ENCODE assay signal across 8 mouse cellular contexts in the genomic region with DNA sequence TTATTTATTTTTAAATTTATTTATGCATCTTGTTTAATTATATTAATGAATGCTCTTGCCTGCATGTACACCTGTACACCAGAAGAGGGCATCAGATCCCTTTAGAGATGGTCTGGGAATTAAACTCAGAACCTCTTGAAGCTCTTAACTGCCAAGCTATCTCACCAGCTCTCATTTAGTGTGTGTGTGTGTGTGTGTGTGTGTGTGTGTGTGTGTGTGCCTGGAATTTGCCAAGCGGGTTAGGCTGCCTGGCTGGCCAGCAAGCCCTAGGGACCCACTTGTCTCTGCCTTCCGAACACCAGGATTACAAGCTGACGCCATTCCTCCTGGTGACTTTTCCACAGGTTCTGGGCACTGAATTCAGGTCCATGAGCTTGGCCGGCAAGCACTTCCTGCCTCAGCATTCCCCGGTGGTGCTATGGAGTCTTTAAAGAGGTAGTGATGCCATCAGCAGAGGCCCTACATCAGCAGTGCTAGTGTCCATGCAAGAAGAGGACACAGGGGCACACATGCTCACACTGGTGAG. TPM values are rescaled to one million over a fixed set of nuclear protein-coding genes. Genes with fewer than 3 reads are reported as not detected.
DNase-seq lines count a peak whose midpoint lies in the region; ATAC-seq lines count a peak whose summit lies in the region.

No protein-coding gene starts in this region.

- no peaks in the 10 kb centered on the region for H3K36me3 ChIP-seq in heart, embryonic 14.5 days (ENCODE audit: control insufficient read depth, insufficient read depth, low read length)
- H3K36me3 ChIP-seq in limb, embryonic 12.5 days = no peaks in the 10 kb centered on the region
- no peaks in the 10 kb centered on the region for H3K36me3 ChIP-seq in midbrain, embryonic 14.5 days (ENCODE audit: control insufficient read depth, insufficient read depth, low read length)

- H3K27me3 ChIP-seq in heart, embryonic 14.5 days (ENCODE audit: control insufficient read depth, insufficient read depth, low read length) = peaks cover 4% of the 10 kb centered on the region; the same call in 1 of the 2 replicates
- no peaks in the 10 kb centered on the region; the same call in 1 of the 2 replicates for H3K27me3 ChIP-seq in limb, embryonic 12.5 days
- H3K27me3 ChIP-seq in midbrain, embryonic 14.5 days (ENCODE audit: control insufficient read depth, insufficient read depth, low read length) = no peaks in the 10 kb centered on the region

- no peak for ATAC-seq in heart, embryonic 14.5 days (ENCODE audit: insufficient number of reproducible peaks, insufficient read depth, low FRiP score, low read depth)
- no peak for ATAC-seq in limb, embryonic 12.5 days (ENCODE audit: insufficient number of reproducible peaks, insufficient read depth, low FRiP score, low TSS enrichment, low read depth)
- ATAC-seq in midbrain, embryonic 14.5 days (ENCODE audit: low FRiP score, low TSS enrichment) = no peak; the same call in 1 of the 2 replicates

- H3K4me1 ChIP-seq in heart, embryonic 14.5 days (ENCODE audit: control insufficient read depth in 2 of 2, insufficient read depth in 2 of 2, low read length in 2 of 2) = peaks cover 0 to 4% of the 10 kb centered on the region in 2 experiments; a peak in 2 of 4 replicates
- H3K4me1 ChIP-seq in limb, embryonic 12.5 days (replicated peaks) = no peaks in the 10 kb centered on the region; the same call in 1 of the 2 replicates
- H3K4me1 ChIP-seq in midbrain, embryonic 14.5 days (ENCODE audit: control insufficient read depth, insufficient read depth, low read length) = no peaks in the 10 kb centered on the region

- DNase-seq in heart, adult 11 months = peak; percentile 82
- no peak for DNase-seq in heart, postnatal 25 days (ENCODE audit: low spot score)
- peak; percentile 37 to 43 for DNase-seq in cerebellum, postnatal 25 days
- DNase-seq in midbrain, embryonic 14.5 days = peak; percentile 74
- DNase-seq in spleen, postnatal 14 days (ENCODE audit: low spot score in 2 of 2) = no peak
- no peak for DNase-seq in testis, postnatal 10 days (ENCODE audit: low spot score)

- no peak overlapping the region; the same call in 1 of the 2 replicates for H3K9ac ChIP-seq in heart, embryonic 14.5 days (ENCODE audit: low read length)
- H3K9ac ChIP-seq in limb, embryonic 12.5 days (replicated peaks) = peak overlapping the region; percentile 9; the same call in 1 of the 2 replicates
- H3K9ac ChIP-seq in midbrain, embryonic 14.5 days (replicated peaks; ENCODE audit: low read length) = no peak overlapping the region

- WGBS in heart, embryonic 14.5 days = 29% methylated on average over 5 of the region's 5 CpGs
- WGBS in limb, embryonic 12.5 days = 40% methylated on average over 5 of the region's 5 CpGs
- WGBS in midbrain, embryonic 14.5 days = 47% methylated on average over 5 of the region's 5 CpGs

- no peaks in the 10 kb centered on the region for H3K9me3 ChIP-seq in heart, embryonic 14.5 days (ENCODE audit: control insufficient read depth, low read length)
- 0 out of 2 replicates have a peak, but pooled peaks cover 7% of the 10 kb centered on the region for H3K9me3 ChIP-seq in limb, embryonic 12.5 days
- H3K9me3 ChIP-seq in midbrain, embryonic 14.5 days (ENCODE audit: control insufficient read depth, low read length) = no peaks in the 10 kb centered on the region

- H3K4me2 ChIP-seq in heart, embryonic 14.5 days (ENCODE audit: low read length) = peak overlapping the region; percentile 81
- H3K4me2 ChIP-seq in limb, embryonic 12.5 days = peak overlapping the region; percentile 74
- H3K4me2 ChIP-seq in midbrain, embryonic 14.5 days (ENCODE audit: low read length) = peak overlapping the region; percentile 71

- intact Hi-C loops in heart, postnatal 25 days (cut with DNase I) = no loop called here

- H3K4me3 ChIP-seq in heart, embryonic 14.5 days (ENCODE audit: control insufficient read depth in 1 of 2, insufficient read depth in 1 of 2, low read depth in 1 of 2, low read length in 2 of 2) = peak overlapping the region in 1 of 2 experiments; percentile 36; a peak in 2 of 4 replicates
- H3K4me3 ChIP-seq in limb, embryonic 12.5 days (replicated peaks) = peak overlapping the region; percentile 40
- H3K4me3 ChIP-seq in midbrain, embryonic 14.5 days (replicated peaks; ENCODE audit: low read depth, low read length) = peak overlapping the region; percentile 30

- H3K27ac ChIP-seq in heart, embryonic 14.5 days (replicated peaks in 1 of 2; ENCODE audit: control insufficient read depth in 1 of 2, insufficient read depth in 1 of 2, low read depth in 2 of 2, low read length in 2 of 2) = no peak overlapping the region
- H3K27ac ChIP-seq in limb, embryonic 12.5 days = no peak overlapping the region
- H3K27ac ChIP-seq in midbrain, embryonic 14.5 days (replicated peaks; ENCODE audit: low read depth, low read length) = no peak overlapping the region

RNA-seq across cellular contexts. Expression of gene Idnk, which starts 8.4 kb away (rescaled TPM):
- total RNA-seq in heart, postnatal 25 days (2021) = 10 to 100 TPM; 23.2 to 24.3 TPM
- 31.7 and 38.2 TPM in 2 replicates for polyA plus RNA-seq in heart, embryonic 14.5 days (2014; fragmentation: Nextera tagmentation; extraction: Ambion mirVana)
- polyA plus RNA-seq in limb, embryonic 12.5 days (2016; fragmentation: Nextera tagmentation; extraction: Ambion mirVana) = 40.9 and 43.2 TPM in 2 replicates
- 59.7 TPM in 2 replicates for polyA plus RNA-seq in midbrain, embryonic 14.5 days (2014; fragmentation: Nextera tagmentation; extraction: Ambion mirVana)

RNA-seq across cellular contexts. Expression of gene Hnrnpa0, which starts 20.7 kb away (rescaled TPM):
- 10 to 100 TPM; 64.3 to 70.2 TPM for total RNA-seq in heart, postnatal 25 days (2021)
- polyA plus RNA-seq in heart, embryonic 14.5 days (2014; fragmentation: Nextera tagmentation; extraction: Ambion mirVana) = 23.7 and 26.4 TPM in 2 replicates
- 52.8 and 56.4 TPM in 2 replicates for polyA plus RNA-seq in limb, embryonic 12.5 days (2016; fragmentation: Nextera tagmentation; extraction: Ambion mirVana)
- 72.5 and 93.5 TPM in 2 replicates for polyA plus RNA-seq in midbrain, embryonic 14.5 days (2014; fragmentation: Nextera tagmentation; extraction: Ambion mirVana)

RNA-seq across cellular contexts. Expression of gene Klhl3, which starts 35.7 kb away (rescaled TPM):
- total RNA-seq in heart, postnatal 25 days (2021) = 1 to 10 TPM; 2.6 TPM
- 6.9 and 7.0 TPM in 2 replicates for polyA plus RNA-seq in heart, embryonic 14.5 days (2014; fragmentation: Nextera tagmentation; extraction: Ambion mirVana)
- polyA plus RNA-seq in limb, embryonic 12.5 days (2016; fragmentation: Nextera tagmentation; extraction: Ambion mirVana) = 4.4 TPM in 2 replicates
- polyA plus RNA-seq in midbrain, embryonic 14.5 days (2014; fragmentation: Nextera tagmentation; extraction: Ambion mirVana) = 10.0 and 10.1 TPM in 2 replicates

Comparison
In these comparisons a context has a peak if more than half of its experiments do, and no peak if none do; other contexts are left out.
1. DNase-seq: peak in heart, adult 11 months (single experiment), cerebellum, postnatal 25 days (2 of 2) and midbrain, embryonic 14.5 days (single experiment); none in heart, postnatal 25 days (single experiment), spleen, postnatal 14 days (0 of 2) and testis, postnatal 10 days (single experiment).
2. Peak in every context shown above with its lines, with median percentiles within 50 percentile points of each other: H3K4me2 ChIP-seq.